Mouse (Mus musculus) inflammation-experienced regulatory T-cells, adult 6 months (primary cell): ENCODE data around the gene Arhgef28. TPM values are rescaled to one million over a fixed set of nuclear protein-coding genes. Genes with fewer than 3 reads are reported as not detected.
"Not testable (repeated sequence)": the region's sequence is repeated elsewhere in the genome, so short reads cannot be mapped to it uniquely, and the experiment has no call there.

Source experiments
- ATAC-seq: one replicate; pipeline ENCODE4 v1.8.0; 2017
- polyA plus RNA-seq, 3 experiments: library from polyadenylated mRNA; unstranded; fragments of 100-300 nt; shearing (Covaris generic); gene quantifications; one replicate each; pipeline ENCODE4 v1.2.1; 2017

The Arhgef28 gene
- polyA plus RNA-seq, 3 experiments from 2014 or later: 0.17 to 0.33 TPM; not detected in 1

DNA sequence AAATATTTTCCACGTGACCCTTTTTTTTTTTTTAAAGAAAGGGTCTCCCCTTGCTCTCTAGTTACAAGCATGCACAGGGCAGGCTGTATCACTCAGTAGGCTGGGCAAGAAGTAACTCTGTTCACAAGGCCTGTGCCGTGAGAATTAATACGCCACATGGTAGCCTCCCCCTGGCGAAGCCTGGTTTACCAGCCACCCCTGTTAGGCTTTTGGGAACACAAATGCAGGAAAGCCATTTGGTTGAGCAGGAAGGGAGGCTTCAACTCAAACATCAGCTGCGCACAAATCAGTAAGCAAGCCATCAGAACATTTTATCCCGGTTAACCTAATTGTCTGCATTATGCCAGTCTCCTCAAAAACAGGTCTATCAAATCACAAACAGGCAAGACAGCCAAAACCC is 136.6 kb downstream of the Arhgef28 start:
- no peak for ATAC-seq

DNA sequence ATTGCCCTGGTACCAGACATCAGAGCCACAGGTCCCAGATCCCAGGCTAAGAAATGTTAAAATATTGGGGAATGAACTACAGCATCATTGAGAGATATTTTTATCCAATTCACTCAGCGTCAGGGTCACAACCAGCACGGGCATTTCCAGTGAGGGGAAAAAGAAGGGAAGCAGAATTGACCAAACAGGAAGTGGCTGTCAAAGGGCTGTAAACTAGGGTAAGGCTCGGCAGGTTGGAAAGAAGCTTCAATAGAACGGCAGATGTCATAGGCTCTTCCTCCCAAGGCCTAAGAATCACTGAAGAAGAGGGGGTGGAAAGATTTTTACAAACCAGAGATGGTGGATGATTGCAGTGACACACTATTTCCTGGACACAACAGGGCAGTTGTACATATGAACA is 143.4 kb downstream of the Arhgef28 start:
- ATAC-seq: no peak

DNA sequence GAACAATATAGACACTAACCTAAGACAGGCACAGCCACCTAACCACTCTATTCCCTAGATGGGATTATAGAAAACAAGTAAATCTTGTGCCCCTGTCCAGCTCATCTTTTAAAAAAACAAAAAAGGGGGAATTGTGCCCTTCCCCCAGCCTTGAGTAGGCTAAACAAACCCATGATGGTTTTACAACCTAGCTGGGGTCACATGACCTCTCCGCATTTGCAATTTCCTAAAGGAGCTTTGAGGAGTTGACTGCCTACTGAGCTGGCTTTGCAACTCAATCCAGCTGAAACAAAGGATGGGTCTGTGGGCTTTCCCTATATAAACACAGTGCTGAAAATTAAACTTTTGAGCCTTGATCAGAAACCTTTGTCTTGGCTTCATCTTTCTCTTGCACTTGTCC is 146.1 kb downstream of the Arhgef28 start:
- ATAC-seq: not testable (repeated sequence)

DNA sequence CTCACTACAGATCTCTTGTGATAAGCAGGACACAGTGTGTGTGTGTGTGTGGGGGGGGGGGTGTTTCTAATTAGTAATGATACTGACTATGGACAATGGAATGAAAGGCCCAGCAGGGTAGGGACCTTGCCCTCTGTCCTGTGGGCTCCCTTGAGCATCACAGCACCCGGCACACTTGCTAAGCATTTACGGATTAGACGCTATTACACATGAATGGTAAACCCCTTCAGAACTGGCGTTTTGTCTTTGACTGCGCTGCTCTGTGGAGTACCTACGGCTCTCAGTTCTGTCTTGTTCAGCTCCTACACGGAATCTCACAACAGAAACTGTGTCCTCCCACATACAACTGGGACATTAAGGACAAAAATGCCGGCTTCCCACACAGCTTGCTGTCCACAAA is 151.0 kb downstream of the Arhgef28 start:
- no peak for ATAC-seq

DNA sequence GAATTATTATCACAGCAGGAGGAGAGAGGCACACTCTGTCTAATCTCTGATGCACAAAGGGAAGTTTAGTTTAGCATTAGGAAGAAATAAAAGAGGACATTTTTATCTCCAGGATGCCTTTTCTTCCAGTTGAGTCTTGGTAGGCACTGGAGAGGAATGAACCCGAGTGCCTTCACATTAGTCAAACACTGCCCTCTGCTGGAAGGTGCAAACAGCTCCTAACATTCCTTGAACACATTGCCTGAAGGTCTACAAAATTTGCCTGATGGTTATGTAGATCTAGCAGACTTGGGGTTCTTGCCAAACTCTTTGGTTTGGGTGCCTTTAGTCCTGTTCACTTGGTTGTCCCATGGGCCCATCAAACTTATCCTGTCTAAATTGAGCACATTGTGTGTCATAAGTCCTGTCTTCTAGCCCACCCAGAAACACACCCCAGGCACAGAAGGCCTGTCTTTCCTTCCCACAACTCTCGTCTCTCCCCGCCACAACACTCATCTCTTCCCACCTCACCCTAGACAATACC is 165.6 kb downstream of the Arhgef28 start:
- ATAC-seq: no peak

DNA sequence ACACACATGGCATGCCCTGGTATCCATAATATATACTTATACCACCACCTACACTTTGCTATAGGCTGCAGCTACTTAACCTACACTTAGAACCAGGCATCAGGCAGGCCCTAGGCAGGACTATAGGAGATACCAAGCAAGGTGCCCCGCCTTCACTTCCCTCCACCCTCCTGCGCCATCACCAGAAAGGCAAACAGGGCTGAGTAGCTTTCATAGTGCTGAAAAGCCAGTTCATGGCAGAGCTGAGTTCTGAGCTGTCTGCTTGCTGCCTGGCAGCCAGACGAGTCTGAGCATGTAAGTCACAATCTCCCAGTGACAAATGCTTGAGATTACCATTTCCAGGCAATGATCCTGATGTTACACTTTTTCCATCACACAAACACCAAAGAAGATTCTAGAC is 167.5 kb downstream of the Arhgef28 start:
- ATAC-seq: no peak

DNA sequence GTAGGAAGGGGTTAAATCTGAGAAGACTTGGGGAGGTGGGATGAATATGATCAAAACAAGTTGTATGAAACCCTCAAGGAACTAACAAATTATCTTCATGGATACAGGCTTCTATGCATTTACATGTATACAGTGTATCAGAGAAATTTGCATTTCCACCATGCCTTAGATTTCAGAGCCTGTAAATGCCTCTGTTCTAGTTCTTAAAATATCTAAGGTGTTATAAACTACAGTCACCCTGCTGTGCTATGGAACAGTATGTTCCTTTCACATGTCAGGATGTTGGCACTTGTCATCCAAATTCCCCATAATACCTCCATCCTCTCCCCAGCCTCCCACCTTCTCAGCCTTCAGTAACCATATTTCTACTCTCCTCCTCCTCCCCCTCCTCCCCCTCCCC is 168.5 kb downstream of the Arhgef28 start:
- ATAC-seq: no peak

DNA sequence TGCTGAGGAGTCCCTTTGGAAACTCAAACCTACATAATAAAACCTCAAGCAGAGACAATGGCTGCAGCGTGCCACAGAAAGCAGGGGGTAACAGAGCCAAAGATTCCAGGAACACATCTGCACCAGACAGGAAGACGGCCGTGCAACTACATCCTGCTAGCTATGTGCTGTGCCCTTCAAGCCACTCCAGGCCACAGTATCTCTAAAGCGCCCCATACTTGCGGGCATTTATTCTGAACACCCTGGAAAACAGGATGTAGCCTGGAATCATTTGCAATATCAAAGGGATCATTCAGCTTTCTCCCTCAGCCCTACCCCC is 174.6 kb downstream of the Arhgef28 start:
- ATAC-seq: no peak

DNA sequence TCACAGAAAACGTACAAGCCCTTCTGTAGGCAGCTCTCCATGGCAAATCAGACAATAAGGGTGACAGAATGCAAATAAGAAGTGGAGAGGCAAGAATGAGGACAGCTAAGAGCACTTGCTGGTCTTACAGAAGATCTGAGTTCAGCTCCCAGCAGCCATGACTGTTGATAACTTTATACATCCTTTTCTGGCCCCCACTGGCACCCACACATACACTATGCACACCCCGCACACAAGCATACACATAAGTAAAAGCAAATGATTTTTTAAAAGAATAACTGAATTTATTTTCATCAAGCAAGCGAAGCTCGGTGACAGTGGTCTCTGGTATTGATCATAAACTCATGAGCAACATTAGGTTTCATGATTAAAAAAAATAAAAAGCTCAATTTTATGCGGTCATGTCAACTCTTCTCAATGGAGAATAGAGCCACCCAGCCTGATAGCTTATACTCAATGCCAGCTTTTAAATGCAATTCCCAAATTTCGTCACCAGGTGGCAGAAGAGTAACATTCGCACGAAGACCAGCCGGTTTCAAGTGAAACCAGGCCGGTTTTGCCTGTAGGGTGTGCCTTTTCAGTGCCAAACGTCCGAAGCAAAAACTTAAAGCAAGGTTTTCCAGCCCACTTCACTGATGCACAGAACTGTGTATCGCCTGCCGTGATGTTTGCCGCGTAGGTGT is 175.1 kb downstream of the Arhgef28 start:
- ATAC-seq: peak; percentile 56

DNA sequence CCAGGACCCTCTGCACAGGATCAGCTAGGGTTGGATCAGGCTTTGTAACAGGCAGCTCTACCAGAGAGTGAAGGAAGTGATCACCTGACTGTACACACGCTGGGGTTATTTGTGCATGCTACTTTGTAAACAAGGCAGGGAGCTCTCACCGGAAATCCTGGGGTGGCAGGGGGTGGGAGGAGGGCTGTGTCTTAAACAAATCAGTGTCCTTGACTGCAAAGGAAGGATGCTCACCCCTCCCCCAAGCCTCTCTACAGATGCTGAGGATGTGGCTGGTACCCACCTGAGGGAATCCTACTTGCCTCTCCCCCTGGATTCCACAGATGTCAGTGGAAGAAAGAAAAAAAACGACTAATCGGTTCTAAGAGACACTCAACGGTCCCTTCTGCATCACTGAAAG is 176.2 kb downstream of the Arhgef28 start:
- ATAC-seq: no peak

DNA sequence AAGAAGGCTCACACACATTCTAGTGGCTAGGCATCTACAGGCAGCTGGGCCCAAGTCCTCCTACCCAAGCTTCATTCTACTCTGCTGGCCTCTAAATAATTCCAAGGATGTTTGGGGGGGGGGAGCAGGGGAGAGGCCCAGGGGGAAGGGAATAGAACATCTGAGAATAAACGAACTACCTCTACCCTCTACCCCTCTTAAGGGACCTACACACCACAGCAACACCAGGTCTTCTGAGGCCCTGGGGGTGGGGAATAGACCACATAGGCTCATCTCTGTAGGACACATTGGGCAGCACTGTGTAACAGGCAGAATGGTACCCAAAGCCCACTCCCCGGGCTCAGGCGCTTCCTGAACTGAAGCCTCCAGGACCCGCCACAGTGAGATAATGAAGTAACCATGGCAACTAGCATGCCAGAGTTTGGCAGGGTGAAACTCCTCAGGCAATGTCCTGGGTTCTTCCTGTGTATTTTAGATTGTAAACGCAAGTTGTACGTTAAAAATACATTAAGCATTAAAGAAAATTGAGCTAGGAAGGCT is 177.5 kb downstream of the Arhgef28 start:
- ATAC-seq: no peak

DNA sequence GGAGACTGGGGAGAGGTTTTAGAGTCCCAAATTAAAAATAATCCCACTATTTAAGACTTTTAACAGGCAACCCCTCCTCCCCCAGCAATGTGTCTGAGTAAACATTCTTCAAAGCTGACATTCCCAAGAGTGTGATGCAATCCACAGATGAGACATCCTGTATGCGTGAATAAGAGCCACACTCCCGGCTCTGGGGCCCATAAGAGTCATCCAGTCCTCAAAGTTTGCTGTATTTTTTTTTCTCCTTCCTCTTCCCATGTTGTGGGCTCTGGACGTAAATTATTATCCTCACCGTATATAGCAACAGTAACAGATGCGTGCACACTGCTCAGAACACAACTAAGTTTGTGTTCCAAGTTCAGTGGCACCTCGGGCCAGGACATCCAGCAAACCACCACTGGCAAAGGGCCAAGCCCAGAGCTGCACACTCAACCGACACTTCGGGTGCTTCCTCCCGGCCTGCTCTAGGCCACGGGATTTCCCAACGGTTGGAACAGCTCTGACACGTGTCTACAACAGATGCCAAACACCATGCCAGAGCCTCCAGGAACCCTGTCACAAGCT is 178.5 kb downstream of the Arhgef28 start:
- ATAC-seq: no peak

DNA sequence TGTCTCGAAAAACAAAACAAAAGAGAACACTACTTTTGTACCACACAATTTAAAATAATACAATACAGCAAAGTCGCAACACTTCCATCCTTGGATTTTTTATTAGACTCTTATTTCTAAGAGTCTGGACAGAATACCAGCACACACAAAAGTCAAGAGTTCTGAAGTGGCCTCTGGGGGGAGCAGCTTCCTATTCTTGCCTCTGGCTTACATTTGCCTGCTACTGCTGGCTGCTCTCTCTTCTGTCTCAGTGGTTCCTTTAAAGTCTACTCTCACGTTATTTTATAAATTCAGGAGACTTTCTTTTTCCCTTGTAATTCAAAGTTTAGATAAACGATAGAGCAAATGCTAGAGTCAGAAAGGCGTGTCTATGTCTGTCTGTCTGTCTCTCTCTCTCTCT is 179.1 kb downstream of the Arhgef28 start:
- ATAC-seq: no peak

DNA sequence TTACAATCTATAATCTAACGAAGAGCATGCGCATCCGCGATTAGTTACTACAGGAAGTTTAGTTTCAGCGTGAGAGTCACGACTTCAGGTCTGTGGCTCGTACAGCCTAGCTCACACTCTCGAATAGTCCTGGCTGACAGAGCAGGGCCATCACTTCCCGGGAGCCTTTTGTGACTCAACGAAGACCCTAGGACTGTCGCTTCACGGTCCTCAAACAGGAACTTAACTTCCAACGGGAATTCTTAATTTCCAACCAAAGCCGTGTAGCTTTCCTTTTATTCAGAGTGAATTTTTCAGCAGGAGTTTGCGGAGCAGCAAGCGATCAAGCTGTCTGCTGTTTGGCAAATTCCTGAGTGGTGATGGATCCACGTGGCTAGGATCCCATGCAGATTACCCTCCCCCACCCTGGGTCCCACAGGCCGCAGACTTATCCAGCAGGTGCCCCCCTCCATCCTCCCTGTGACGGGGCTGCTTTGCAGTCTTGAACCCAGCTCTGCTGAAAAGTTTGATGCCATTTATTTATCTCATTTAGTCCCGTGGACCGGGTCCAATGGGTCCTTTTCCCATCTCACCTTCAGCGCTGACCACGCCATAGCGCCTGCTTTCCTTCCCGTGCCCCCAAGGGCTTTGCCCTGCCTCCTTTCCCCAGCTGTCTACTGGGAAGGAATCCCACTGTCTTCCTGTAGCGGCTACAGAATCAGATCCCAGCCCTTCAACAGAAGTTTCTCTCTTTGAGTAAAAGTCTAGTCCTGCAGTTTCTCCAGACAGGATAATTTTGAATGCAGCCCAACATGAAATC is 180.3 kb downstream of the Arhgef28 start:
- no peak for ATAC-seq

DNA sequence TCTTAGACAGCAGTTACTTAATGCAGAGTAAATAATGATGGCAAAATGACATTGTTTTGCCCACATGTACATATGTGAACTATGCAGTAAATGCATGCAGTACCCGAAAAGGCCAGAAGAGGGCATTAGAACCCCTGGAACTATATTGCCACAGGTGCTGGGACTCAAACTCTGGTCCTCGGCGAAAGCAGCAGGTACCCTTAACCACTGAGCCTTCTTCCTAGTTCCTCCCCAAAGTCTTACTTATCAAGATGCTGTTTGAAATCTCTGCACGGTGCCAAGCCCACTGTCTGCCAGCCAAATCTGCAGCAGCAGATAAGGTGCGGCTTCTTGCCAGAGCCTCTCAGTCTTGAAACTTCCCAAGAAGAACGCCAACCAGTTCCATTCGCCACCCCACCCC is 181.1 kb downstream of the Arhgef28 start:
- ATAC-seq: no peak

DNA sequence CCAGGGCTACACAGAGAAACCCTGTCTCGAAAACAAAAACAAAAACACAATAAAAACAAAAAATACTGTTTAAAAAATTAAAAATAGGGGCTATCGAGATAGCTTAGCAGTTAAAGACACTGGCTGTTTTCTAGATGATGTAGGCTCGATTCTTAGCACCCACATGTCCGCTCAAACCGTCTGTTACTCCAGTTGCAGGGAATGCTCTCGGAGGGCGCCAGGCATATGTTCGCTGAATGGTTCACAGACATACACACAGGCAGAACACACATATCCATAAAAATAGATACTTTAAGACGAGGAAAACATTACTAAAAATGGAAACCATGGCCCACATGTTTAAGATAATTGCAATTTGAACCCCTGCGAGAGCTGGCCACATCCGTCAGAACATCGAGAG is 181.6 kb downstream of the Arhgef28 start:
- no peak for ATAC-seq

DNA sequence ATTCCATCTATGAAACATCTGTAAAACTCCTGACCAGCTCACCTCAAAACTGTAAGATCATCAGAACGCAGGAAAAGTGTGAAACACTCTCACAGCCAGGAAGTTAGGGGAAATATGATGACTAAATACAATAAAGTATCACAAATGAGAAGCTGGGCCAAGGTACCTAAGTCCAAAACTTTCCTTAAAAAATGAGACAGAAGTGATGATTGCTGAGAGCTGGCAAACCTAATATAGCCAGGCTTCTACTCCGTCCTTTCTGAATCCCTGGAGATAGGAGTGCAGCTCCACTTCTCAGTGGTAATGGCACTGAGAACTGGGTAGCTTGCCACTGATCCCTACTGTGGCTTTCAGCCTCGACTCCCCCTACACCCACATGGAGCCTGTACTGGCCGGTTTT is 184.3 kb downstream of the Arhgef28 start:
- ATAC-seq: no peak

DNA sequence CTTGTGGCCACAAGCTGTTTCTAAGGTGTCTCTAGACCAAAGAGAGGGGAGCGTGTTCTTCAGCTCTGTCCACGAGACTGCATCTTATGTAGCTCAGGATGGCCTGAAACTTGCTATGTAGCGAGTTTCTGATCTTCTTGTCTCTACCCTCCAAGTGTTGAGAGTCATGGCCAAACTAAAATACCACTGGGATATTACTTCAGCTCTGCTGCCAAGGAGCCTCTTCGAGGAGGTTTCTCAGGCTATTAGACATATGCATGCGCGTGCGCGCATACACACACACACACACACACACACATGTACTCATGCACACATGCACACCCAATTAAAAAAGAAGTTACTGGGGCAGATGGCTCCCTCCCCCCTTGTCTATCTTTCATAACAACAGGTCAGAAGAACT is 187.4 kb downstream of the Arhgef28 start:
- ATAC-seq: not testable (repeated sequence)

DNA sequence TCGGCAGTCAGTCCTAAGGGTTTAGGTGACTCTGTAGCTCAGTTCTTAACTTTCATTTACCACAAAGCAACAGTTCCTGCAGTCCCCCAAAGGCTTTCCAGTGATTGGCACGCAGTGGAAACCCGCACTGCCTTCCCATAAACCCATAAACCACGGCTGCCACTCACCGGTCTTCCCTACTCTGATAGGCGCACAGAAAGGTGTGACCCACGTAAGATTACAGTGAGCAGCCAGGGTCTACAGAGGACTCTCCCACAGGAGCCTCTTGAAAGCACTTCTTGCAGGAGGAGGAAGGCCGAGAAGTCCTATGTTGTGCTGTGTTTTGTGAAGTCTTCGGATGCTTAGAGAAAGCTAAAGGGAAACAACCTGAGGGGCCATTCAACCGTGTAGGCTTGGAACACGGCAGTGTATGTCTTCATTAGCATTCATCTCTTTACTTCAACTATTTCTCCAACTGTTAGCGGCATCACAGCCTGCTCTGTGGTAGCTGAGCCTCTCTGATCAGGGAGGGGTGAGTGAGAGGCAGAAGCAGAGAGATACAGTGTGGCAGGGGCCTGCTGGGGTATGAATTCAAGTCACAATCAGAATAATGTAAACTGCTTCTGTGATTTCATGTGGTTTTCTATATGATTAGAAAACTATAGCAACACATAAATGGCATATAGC is 189.2 kb downstream of the Arhgef28 start:
- no peak for ATAC-seq

DNA sequence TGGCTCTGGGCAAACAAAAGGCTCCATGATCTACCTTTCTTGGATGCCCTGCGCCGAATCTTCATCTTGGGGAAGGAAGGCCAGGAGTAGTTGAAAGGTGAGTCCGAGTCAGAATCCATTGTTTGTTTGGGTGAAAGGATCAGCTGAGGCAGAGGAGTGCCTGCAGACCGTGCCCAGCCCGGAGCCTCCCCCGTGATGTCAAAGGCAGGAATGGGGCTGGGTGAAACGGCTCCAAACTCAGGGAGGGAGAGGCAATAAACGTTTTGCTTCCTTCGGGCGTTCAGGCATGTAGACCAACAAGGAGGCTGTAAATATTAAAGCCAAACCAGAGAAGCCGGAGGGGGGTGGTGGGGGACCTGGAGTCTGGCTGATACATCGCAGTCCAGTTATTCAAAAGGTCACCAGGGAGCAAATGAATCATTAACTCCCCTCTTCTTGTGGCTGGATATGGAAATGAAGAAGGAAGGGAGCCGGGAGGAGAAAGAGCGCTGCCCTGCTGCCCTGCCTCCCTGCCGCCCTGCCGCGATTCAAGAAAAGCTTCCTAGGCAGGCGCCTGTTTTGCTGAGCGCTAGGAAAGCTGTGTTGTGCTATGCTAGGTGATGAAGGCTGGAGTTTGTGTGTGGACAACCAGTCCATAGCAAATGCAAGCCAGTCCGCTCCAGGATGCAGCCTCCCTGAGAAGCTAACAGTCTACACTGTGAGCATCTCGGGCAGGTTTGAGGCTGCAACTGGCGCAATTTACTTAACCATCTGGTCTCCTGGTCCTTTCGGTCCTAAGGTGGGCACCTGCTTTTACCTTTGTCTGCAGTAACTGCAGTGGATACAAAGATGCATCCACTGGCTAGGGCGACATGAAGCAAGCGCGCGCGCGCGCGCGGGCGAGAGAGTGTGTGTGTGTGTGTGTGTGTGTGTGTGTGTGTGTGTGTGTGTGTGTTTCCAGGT is 190.0 kb downstream of the Arhgef28 start:
- no peak for ATAC-seq

DNA sequence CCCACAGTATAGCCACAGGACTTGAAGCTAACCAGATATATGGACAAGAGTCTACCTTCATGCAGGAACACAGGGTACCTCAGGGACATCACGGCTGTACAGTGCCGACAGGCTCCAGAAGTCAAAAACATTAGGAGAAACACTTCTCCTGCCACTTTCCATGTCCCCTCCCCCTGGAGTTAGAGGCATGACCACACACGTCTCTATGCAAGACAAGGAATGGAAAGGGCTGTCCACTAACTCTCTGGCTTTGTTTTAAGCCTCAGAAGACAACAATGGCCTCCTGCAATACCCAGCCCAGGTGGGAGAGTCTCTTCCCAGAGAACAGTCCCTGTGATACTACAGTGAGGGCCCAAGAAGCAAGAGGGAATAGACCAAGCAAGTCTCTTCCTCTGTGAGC is 191.3 kb downstream of the Arhgef28 start:
- ATAC-seq: no peak

DNA sequence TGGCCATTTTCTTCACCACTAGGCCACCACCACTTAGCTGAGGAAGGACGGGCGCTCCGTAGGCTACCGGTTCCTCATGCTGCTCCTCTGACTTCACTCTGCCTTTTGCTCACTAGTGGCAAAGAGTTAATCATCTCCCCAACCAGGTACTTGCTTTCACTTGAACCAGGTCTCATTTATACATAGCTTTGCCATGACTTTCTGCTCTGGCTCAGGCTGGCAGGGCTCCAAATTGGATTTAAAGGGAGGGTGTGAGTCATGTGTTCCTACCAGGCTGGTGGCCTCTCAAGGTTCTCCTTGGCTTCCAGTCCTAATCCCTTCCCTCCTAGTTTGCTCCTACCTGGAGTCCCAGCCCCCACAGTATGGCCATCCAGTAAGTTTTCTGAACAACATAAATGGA is 192.5 kb downstream of the Arhgef28 start:
- ATAC-seq: no peak
